Mouse (Mus musculus) spleen, postnatal 4 days (tissue): Measurements from ENCODE around the gene Abhd5.

Source experiments
- DNase-seq, 2 experiments: peaks; one replicate each; pipeline ENCODE4 v3.0.0; 2022; ENCODE audit warnings: low spot score in 2 of 2

The Abhd5 gene

GRCm38 (mm10) chr9:122346059-122346458 lies 5.3 kb upstream of the Abhd5 start:
- DNase-seq: peak in 1 of 2 experiments; percentile 40

- peak in 1 of 2 experiments; percentile 61 for DNase-seq
Observed at GRCm38 (mm10) chr9:122347882-122348281, 3.5 kb upstream of the Abhd5 start.

- no peak for DNase-seq
Observed at GRCm38 (mm10) chr9:122349286-122349685, 2.1 kb upstream of the Abhd5 start.

DNA sequence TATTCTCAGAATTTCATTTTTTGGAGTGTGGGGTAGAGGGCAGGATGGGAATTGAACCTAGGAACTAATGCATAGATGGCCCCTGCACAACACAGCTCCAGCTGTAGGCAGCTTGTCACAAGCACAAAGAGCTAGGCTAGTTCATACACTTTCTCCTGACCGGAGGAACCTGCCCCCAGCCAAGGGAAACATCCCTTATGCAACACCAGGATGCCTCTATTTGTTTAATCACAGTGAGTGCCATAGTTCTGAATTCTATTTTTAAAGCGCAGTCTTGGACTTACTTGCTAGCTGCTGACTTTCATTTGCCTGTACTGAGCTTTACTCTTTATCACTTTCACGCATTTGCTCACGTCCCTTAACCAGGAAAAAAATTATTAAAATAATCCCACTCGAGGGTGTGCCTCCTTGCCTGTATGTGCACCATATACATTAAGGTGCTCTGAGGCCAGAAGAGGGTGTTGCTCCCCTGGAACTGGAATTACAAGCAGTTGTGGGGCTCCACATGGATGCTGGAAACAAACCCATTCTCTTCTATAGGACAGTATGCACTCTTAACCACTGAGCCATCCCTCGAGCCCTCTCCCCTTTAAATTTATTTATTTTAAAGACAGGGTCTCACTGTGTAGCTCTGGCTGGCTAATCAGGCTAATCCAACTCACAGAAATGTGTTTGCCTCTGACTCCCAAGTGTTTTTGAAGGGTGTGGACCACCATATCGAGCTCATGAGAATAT lies 845 bp upstream of the Abhd5 start:
- DNase-seq: no peak

DNA sequence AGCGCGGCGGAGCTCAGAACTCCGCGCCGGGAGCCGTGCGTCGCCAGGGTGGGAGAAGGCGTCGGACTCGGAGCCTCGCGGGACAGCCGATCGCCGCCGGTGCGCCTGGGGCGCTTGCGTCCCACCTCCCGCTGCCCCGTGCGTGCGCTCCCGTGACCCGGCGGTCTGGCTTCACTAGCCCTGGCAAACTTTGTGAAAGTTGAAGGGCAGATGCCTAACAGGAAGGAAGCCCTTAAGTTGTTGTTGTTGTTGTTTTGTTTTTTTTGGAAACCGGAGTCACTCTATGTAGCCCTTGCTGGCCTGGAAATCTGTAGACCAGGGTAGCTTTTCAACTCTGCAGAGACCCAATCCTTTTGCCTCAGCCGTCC lies 601 bp downstream of the Abhd5 start:
- DNase-seq: no peak

DNA sequence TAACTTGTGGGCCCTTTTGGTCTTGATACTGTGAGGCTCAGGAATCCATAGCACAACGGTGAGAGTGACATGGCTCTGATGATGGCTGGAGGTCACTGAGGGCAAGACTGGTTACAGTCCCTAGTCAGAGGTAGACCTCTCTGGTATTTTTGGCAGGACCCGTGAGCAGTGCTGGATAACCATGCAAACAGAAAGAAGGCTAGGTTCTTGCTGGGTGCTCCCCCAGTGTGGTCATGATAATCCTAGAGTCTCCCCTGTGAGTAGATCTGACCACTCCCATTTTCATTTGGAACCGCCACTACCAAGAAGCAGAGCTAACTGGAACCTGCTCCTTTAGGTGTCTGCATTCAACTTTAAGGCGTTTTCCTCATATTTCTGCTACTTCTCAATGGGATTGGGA lies 1.5 kb downstream of the Abhd5 start:
- DNase-seq: no peak

DNA sequence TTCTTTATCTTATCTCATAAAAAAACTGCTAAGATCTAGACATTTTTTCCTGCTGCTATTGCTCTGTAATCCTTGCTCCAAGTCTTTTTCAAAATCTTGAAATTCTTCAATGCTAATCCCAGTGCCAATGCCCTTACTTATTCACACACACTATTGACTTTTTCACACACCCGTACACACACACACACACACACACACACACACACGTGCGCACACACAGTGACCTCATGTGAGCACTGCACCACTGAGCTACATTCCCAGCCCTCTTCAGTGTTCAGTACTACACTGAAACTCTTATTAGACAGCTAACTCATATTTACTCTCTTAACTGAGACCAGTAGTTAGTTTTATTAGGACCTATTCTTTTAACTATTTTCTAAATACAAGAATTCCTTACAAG lies 2.8 kb downstream of the Abhd5 start:
- DNase-seq: no peak

- no peak for DNase-seq
Observed at GRCm38 (mm10) chr9:122357073-122357472, 5.7 kb downstream of the Abhd5 start.

GRCm38 (mm10) chr9:122357626-122358025 lies 6.2 kb downstream of the Abhd5 start:
- no peak for DNase-seq

- no peak for DNase-seq
Observed at GRCm38 (mm10) chr9:122364171-122364570, 12.8 kb downstream of the Abhd5 start.

DNA sequence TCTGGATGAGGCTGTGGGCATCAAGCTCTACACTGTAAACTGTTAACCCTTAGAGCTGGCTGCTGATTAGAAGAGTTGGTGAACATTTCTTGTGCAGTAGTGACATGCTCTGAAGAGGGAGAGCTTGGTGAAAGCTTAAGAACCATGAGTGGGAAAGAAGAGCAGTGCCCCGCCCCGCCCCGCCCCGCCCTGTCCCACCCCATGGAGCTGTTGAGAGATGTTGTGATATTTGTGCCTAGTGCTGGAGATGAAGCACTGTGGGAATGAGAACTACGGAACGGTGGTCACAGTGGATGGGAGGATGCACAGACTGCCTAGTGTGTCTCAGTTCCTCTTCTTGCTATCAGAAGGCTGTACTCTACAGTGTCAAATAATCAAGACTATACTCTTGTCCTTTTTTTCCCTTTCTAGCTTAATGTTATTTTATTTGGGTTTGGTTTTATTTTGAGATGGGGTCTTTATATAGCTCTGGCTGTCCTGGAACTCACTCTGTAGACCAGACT lies 18.9 kb downstream of the Abhd5 start:
- DNase-seq: no peak

DNA sequence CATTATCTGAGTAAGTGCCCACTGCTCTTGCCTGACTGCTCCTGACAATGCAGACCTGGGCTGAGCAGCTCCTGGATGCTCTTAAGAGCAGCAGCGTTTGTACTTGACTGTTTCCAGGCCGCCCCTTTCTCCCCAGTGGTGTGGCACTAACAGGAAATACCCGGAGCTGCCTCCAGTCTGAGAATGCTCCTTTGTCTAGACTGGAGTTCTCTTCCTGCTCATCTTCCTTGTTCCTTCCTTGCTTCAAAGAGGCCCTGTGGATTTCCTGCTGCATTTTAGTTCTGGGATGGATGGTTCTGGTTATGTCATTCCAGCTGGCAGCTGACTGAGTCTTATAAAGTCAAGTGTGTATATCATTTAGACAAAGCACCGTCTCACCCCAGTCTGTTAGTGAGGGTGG lies 21.1 kb downstream of the Abhd5 start:
- no peak for DNase-seq

DNA sequence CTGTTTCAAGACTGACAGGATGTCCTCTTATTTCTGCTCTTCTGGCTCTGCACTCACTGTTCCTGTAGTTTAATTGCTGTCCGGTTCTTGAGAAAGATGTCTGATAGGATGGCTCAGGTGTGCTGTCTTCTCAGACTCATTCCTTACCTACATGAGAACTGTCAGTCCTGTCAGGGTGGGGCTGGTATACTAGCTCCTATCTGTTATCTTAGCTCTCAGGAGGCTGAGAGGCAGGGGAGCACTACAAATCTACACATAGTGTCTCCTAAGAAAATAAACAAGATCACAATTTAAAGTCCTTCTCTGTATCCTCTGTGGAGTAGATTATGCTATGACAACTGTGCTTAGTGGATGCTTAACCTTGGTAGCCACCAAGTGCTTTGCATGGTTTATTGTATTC lies 21.6 kb downstream of the Abhd5 start:
- DNase-seq: no peak

DNA sequence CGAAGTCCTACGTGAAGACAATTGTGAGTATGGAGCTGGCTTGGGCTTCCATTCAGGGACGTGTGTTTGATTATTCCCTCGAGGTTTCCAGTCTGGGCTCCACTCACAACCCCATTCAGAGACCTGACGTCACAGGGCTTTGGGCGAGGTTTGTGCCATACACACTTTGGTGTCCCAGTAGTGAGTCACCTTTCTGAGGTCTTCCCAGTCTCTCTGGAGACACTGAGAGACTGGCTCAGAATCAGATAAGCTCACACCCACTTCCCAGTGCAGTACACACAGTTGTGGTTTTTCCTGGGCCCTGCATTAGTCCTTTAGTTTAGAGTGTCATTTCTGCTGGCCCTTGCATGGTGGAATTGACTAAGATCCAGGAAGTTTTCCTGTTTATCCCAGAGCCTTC lies 27.6 kb downstream of the Abhd5 start:
- DNase-seq: no peak

GRCm38 (mm10) chr9:122380959-122381358 lies 29.6 kb downstream of the Abhd5 start:
- DNase-seq: no peak

DNA sequence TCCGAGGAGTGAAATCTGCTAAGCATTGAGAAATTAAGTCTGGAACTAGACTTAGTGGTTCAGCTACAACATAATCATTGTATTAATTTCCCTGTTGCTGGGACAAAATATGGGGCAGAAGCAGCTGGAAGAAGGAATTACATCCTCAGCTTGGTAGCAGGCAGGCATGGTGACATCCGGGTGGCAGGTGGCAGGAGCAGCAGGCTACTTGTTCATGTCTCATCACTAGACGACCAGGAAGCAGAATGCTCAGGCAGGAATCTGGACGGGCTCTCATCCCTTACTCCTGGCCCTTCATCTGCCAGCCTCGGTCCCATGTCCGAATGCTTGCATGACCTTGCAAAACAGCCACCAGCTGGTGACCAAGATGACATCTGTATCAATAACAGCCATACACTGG lies 30.6 kb downstream of the Abhd5 start:
- DNase-seq: peak in 1 of 2 experiments; percentile 48

- DNase-seq: peak in 1 of 2 experiments; percentile 36
Observed at GRCm38 (mm10) chr9:122386015-122386414, 34.6 kb downstream of the Abhd5 start.

DNA sequence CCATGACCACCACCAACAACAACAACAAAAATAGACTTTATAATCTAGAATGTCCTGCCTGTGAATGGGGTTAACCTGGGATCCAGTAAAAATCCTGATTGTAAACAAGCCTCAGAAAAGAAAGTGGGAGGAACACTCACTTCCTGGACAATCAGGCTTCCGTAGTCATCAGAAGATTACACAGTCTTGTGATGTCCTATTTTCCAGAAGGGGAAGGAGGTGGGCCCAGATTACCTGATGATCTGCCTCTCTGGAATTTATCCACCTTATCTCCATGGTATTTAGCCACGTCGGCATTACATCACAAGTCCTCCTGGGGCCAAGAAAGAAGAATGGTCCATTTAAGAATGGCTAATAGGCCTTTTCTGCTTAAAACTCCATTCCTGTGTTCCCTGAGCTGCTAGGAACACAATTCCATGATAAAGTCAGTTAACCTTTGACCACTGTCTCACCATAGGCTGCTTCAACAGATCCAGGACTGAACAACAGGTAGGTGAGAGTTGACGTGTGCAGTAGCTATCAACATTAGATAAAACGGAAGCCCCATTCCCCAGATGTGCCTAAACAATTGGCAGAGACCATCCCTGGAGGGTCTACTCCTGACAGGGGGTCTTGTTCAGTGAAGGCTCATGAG lies 38.0 kb downstream of the Abhd5 start:
- DNase-seq: no peak

DNA sequence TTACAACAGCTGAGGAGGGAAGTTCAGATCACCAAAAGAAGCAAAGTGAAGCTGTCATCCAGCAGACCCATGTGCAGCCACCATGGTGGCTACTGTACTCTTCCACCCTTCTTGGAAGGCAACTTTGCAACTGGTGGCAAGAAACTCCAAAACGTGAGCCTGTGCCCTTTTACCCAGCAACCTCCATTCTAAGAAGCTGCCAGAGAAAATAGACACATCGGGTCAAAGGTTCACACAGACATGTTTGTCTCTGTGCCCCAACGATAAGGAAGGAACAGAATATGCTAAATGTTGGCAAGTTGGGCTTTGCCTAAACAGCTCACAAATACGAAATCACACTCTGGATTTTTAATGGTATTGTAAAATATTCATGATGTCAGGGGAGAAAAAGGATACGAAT lies 44.4 kb downstream of the Abhd5 start:
- DNase-seq: no peak

DNA sequence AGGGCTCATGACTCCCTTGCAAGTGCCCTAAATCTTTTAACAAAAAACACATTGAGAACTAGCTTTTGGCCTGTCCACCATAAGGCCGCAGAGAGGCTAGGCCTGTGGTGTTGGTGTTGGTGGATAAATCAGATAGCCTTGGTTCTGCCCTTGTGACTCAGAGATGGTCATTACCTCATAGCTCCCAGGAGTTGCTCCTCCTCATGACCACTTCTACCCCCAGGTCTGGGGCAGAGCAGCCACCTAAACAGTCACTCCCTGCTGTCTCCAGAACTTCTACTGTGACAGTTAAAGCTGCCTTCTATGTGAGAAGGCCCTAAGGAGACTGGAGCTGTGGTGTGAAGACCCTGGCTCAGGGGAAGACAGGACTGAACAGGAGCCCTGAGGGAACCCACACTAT lies 45.7 kb downstream of the Abhd5 start:
- no peak for DNase-seq

DNA sequence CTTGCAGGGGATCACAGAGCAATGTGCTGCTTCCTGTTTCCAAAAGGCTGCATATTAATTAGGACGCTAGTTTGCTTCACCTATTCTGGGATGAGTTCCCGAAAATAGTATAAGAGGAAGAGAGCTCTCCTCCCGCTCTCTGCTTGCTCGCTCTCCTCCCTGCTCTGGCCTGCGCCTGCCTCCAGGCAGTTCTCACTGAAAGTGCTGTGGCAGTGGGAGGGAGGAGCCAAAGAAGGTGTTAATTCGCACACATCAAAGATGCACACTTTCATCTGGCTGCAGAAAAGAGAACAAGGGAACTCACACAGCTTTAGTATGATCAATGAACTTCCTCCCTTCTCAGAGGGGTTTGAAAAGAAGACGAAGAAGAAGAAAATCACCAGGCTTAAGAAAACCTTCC lies 47.3 kb downstream of the Abhd5 start:
- no peak for DNase-seq

- no peak for DNase-seq
Observed at GRCm38 (mm10) chr9:122401239-122401638, 49.8 kb downstream of the Abhd5 start.

- DNase-seq: no peak
Observed at GRCm38 (mm10) chr9:122410437-122411175, 59.2 kb downstream of the Abhd5 start.
